Mouse (Mus musculus): ENCODE results near the gene Gfra1.

The Gfra1 gene

GRCm38 (mm10) chr19:58442785-58443732 lies 12.7 kb downstream of the Gfra1 start:
- no peak for DNase-seq (ENCODE audit: extremely low read depth, insufficient read length, low spot score)

- no peak for DNase-seq (ENCODE audit: extremely low read depth, insufficient read length, low spot score)
These were observed 13.9 kb downstream of the Gfra1 start for GRCm38 (mm10) chr19:58441785-58442184.

GRCm38 (mm10) chr19:58441246-58441645 lies 14.5 kb downstream of the Gfra1 start:
- no peak for DNase-seq (ENCODE audit: extremely low read depth, insufficient read length, low spot score)

- no peak for DNase-seq (ENCODE audit: extremely low read depth, insufficient read length, low spot score)
These were observed 16.9 kb downstream of the Gfra1 start for GRCm38 (mm10) chr19:58438762-58439161.

- DNase-seq (ENCODE audit: extremely low read depth, insufficient read length, low spot score), result no peak
These were observed 18.2 kb downstream of the Gfra1 start for GRCm38 (mm10) chr19:58437441-58438071.

GRCm38 (mm10) chr19:58436874-58437273 lies 18.8 kb downstream of the Gfra1 start:
- DNase-seq (ENCODE audit: extremely low read depth, insufficient read length, low spot score), result peak; percentile 55

- no peak for DNase-seq (ENCODE audit: extremely low read depth, insufficient read length, low spot score)
These were observed 19.8 kb downstream of the Gfra1 start for GRCm38 (mm10) chr19:58435877-58436276.

- peak; percentile 34 for DNase-seq (ENCODE audit: extremely low read depth, insufficient read length, low spot score)
These were observed 22.9 kb downstream of the Gfra1 start for GRCm38 (mm10) chr19:58432840-58433239.

- no peak for DNase-seq (ENCODE audit: extremely low read depth, insufficient read length, low spot score)
These were observed 27.2 kb downstream of the Gfra1 start for GRCm38 (mm10) chr19:58428546-58428945.

GRCm38 (mm10) chr19:58427348-58427747 lies 28.4 kb downstream of the Gfra1 start:
- DNase-seq (ENCODE audit: extremely low read depth, insufficient read length, low spot score), result no peak

GRCm38 (mm10) chr19:58424928-58425327 lies 30.8 kb downstream of the Gfra1 start:
- DNase-seq (ENCODE audit: extremely low read depth, insufficient read length, low spot score), result no peak

GRCm38 (mm10) chr19:58424179-58424578 lies 31.5 kb downstream of the Gfra1 start:
- no peak for DNase-seq (ENCODE audit: extremely low read depth, insufficient read length, low spot score)

GRCm38 (mm10) chr19:58422916-58423493 lies 32.7 kb downstream of the Gfra1 start:
- no peak for DNase-seq (ENCODE audit: extremely low read depth, insufficient read length, low spot score)

- no peak for DNase-seq (ENCODE audit: extremely low read depth, insufficient read length, low spot score)
These were observed 36.0 kb downstream of the Gfra1 start for GRCm38 (mm10) chr19:58419685-58420084.

GRCm38 (mm10) chr19:58419278-58419677 lies 36.4 kb downstream of the Gfra1 start:
- no peak for DNase-seq (ENCODE audit: extremely low read depth, insufficient read length, low spot score)

- no peak for DNase-seq (ENCODE audit: extremely low read depth, insufficient read length, low spot score)
These were observed 40.5 kb downstream of the Gfra1 start for GRCm38 (mm10) chr19:58415173-58415572.

GRCm38 (mm10) chr19:58414733-58415132 lies 41.0 kb downstream of the Gfra1 start:
- no peak for DNase-seq (ENCODE audit: extremely low read depth, insufficient read length, low spot score)

GRCm38 (mm10) chr19:58413290-58413689 lies 42.4 kb downstream of the Gfra1 start:
- no peak for DNase-seq (ENCODE audit: extremely low read depth, insufficient read length, low spot score)

GRCm38 (mm10) chr19:58412811-58413210 lies 42.9 kb downstream of the Gfra1 start:
- no peak for DNase-seq (ENCODE audit: extremely low read depth, insufficient read length, low spot score)

GRCm38 (mm10) chr19:58406726-58407125 lies 49.0 kb downstream of the Gfra1 start:
- DNase-seq (ENCODE audit: extremely low read depth, insufficient read length, low spot score), result no peak

GRCm38 (mm10) chr19:58400224-58400623 lies 55.5 kb downstream of the Gfra1 start:
- no peak for DNase-seq (ENCODE audit: extremely low read depth, insufficient read length, low spot score)
